Mouse (Mus musculus): Measurements from ENCODE around the gene Hcn4.

Gene Hcn4

GRCm38 (mm10) chr9:58823139-58823917 is at the start of gene Hcn4:
Gene Hcn4, plus strand, starts transcription at chr9:58823412.
- DNase-seq (ENCODE audit: low spot score) = no peak

GRCm38 (mm10) chr9:58774761-58775160 is 48.5 kb upstream of the Hcn4 start:
- DNase-seq (ENCODE audit: low spot score) = no peak

GRCm38 (mm10) chr9:58775363-58775762 is 47.8 kb upstream of the Hcn4 start:
- DNase-seq (ENCODE audit: low spot score) = peak; percentile 21

GRCm38 (mm10) chr9:58789476-58789875 is 33.7 kb upstream of the Hcn4 start:
- no peak for DNase-seq (ENCODE audit: low spot score)

- no peak for DNase-seq (ENCODE audit: low spot score)
Measured at GRCm38 (mm10) chr9:58798155-58798554, 25.1 kb upstream of the Hcn4 start.

- DNase-seq (ENCODE audit: low spot score) = no peak
Measured at GRCm38 (mm10) chr9:58801441-58801840, 21.8 kb upstream of the Hcn4 start.

GRCm38 (mm10) chr9:58802294-58802693 is 20.9 kb upstream of the Hcn4 start:
- DNase-seq (ENCODE audit: low spot score) = no peak

- peak; percentile 56 for DNase-seq (ENCODE audit: low spot score)
Measured at GRCm38 (mm10) chr9:58802802-58803201, 20.4 kb upstream of the Hcn4 start.

- peak; percentile 85 for DNase-seq (ENCODE audit: low spot score)
Measured at GRCm38 (mm10) chr9:58805601-58806318, 17.5 kb upstream of the Hcn4 start.

GRCm38 (mm10) chr9:58811171-58811570 is 12.0 kb upstream of the Hcn4 start:
- no peak for DNase-seq (ENCODE audit: low spot score)

- DNase-seq (ENCODE audit: low spot score) = no peak
Measured at GRCm38 (mm10) chr9:58815552-58816260, 7.5 kb upstream of the Hcn4 start.

GRCm38 (mm10) chr9:58816458-58816857 is 6.8 kb upstream of the Hcn4 start:
- no peak for DNase-seq (ENCODE audit: low spot score)

GRCm38 (mm10) chr9:58817676-58818075 is 5.5 kb upstream of the Hcn4 start:
- no peak for DNase-seq (ENCODE audit: low spot score)

GRCm38 (mm10) chr9:58822431-58823091 is 651 bp upstream of the Hcn4 start:
- DNase-seq (ENCODE audit: low spot score) = peak; percentile 91

GRCm38 (mm10) chr9:58823918-58824215 is 655 bp downstream of the Hcn4 start:
- peak; percentile 24 for DNase-seq (ENCODE audit: low spot score)

- no peak for DNase-seq (ENCODE audit: low spot score)
Measured at GRCm38 (mm10) chr9:58829627-58830026, 6.4 kb downstream of the Hcn4 start.

GRCm38 (mm10) chr9:58832939-58833338 is 9.7 kb downstream of the Hcn4 start:
- DNase-seq (ENCODE audit: low spot score) = no peak

- DNase-seq (ENCODE audit: low spot score) = no peak
Measured at GRCm38 (mm10) chr9:58837174-58837573, 14.0 kb downstream of the Hcn4 start.

GRCm38 (mm10) chr9:58838504-58838903 is 15.3 kb downstream of the Hcn4 start:
- DNase-seq (ENCODE audit: low spot score) = no peak

GRCm38 (mm10) chr9:58841655-58842054 is 18.4 kb downstream of the Hcn4 start:
- peak; percentile 85 for DNase-seq (ENCODE audit: low spot score)

- DNase-seq (ENCODE audit: low spot score) = no peak
Measured at GRCm38 (mm10) chr9:58844597-58844996, 21.4 kb downstream of the Hcn4 start.

- DNase-seq (ENCODE audit: low spot score) = no peak
Measured at GRCm38 (mm10) chr9:58847008-58847407, 23.8 kb downstream of the Hcn4 start.

Measured in embryo, embryonic 10.5 days (tissue).